Mouse (Mus musculus): ENCODE measurements around the gene Alpk3. TPM values are rescaled to one million over a fixed set of nuclear protein-coding genes. Genes with fewer than 3 reads are reported as not detected.
A peak's percentile ranks its signal among the peaks of the same experiment; 100 is the strongest.

The Alpk3 gene
- polyA plus RNA-seq, 1 experiment from 2014 or later = 0.55 TPM

DNA sequence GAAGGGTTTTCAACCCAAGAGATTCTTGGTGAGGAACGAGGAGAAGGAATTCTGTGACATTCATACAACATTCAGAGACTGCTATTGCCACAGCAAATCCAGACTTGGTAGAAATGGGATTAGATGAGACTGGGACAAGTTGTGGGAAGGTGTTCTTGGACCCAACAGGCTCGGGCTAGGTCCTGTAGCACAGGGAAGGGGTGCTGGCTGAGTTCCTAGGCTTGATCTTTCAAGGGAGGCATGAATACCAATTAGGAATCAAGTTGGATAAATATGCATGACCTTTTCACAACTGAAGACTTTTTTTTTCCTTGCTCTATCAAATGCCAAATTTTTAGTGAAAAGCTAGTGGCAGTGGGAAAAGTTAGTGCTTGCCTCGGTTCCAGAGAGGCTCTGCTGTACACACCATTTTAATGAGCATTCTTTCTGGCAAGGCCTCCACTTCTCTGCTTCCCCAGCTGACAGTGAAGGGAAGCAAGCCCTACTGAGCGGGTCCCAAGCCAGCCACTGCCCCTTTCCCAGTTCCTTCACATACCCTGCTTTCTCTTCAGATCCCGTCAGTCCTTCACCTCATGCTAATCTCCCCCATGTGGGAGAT is 14.3 kb upstream of the Alpk3 start:
- Histone ChIP-seq H3K4me1 (ENCODE audit: control insufficient read depth, insufficient read depth, low read length) (no peaks in the 10 kb centered on the region), H3K4me3 (ENCODE audit: low read depth, low read length) (no peak overlapping the region), H3K9me3 (ENCODE audit: control insufficient read depth, low read depth, low read length) (no peaks in the 10 kb centered on the region), H3K9ac (replicated peaks; ENCODE audit: low read depth, low read length) (no peak overlapping the region), H3K27ac (ENCODE audit: low read length) (no peak overlapping the region), H3K27me3 (ENCODE audit: control insufficient read depth, insufficient read depth, low read length) (no peaks in the 10 kb centered on the region), H3K4me2 (replicated peaks; ENCODE audit: low read depth, low read length) (no peak overlapping the region), H3K36me3 (ENCODE audit: control insufficient read depth, insufficient read depth, low read length) (peaks cover 57% of the 10 kb centered on the region)
- 82% methylated on average over 5 of the region's 5 CpGs for WGBS
- no peak for ATAC-seq (ENCODE audit: insufficient number of reproducible peaks, insufficient read depth, low FRiP score, low read depth)

DNA sequence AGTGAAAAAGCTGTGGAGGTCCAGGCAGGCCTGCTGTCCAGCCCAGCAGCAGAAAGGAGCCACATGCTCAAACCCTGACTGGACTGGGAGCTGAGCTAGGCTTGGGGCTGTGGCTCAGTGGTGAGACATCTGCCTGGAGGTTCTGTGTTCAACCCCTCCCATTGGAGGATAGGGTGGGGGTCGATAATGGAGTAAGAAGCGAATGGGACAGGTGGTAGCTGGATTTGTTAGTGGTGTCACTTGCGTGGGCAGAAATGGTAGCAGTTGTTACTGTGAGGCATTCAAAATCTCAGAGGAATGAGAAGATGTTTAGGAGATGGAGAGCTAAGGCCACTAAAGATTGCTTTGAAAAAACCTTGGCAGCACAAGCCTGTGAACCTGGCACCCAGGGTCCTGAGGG is 9.6 kb upstream of the Alpk3 start:
- Histone ChIP-seq H3K4me1 (ENCODE audit: control insufficient read depth, insufficient read depth, low read length) (no peaks in the 10 kb centered on the region), H3K9ac (replicated peaks; ENCODE audit: low read depth, low read length) (no peak overlapping the region), H3K4me2 (replicated peaks; ENCODE audit: low read depth, low read length) (no peak overlapping the region), H3K9me3 (ENCODE audit: control insufficient read depth, low read depth, low read length) (no peaks in the 10 kb centered on the region), H3K27ac (ENCODE audit: low read length) (no peak overlapping the region), H3K4me3 (ENCODE audit: low read depth, low read length) (no peak overlapping the region), H3K27me3 (ENCODE audit: control insufficient read depth, insufficient read depth, low read length) (no peaks in the 10 kb centered on the region), H3K36me3 (ENCODE audit: control insufficient read depth, insufficient read depth, low read length) (peaks cover 18% of the 10 kb centered on the region)
- 82% methylated on average over 3 of the region's 3 CpGs for WGBS
- no peak; the same call in 1 of the 2 replicates for ATAC-seq (ENCODE audit: insufficient number of reproducible peaks, insufficient read depth, low FRiP score, low read depth)

DNA sequence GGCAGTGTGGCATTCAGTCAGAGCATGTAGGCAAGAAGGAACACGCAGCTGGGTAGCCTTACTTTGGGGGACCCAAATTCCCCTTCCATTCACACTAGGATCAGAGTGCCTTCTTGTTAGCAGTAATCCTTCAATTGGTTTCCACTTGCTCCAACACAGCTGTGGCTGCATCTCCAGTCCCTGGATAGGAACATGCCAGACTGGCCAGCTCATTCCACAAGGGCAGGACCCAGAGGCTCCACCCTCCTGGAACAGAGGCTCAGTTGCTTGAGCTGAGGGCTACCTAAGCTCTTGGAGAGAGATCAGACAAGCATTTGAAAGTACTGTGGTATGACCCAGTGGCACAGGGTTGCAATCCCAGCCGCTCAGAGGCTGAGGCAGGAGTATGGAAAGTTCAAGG is 8.9 kb upstream of the Alpk3 start:
- H3K27ac ChIP-seq (ENCODE audit: low read length) = no peak overlapping the region
- 76% methylated on average over 2 of the region's 2 CpGs for WGBS
- H3K9me3 ChIP-seq (ENCODE audit: control insufficient read depth, low read depth, low read length) = no peaks in the 10 kb centered on the region
- no peak for ATAC-seq (ENCODE audit: insufficient number of reproducible peaks, insufficient read depth, low FRiP score, low read depth)
- peaks cover 11% of the 10 kb centered on the region for H3K36me3 ChIP-seq (ENCODE audit: control insufficient read depth, insufficient read depth, low read length)
- no peaks in the 10 kb centered on the region for H3K27me3 ChIP-seq (ENCODE audit: control insufficient read depth, insufficient read depth, low read length)
- H3K4me2 ChIP-seq (replicated peaks; ENCODE audit: low read depth, low read length) = no peak overlapping the region
- H3K9ac ChIP-seq (replicated peaks; ENCODE audit: low read depth, low read length) = no peak overlapping the region
- no peak overlapping the region for H3K4me3 ChIP-seq (ENCODE audit: low read depth, low read length)
- H3K4me1 ChIP-seq (ENCODE audit: control insufficient read depth, insufficient read depth, low read length) = no peaks in the 10 kb centered on the region

DNA sequence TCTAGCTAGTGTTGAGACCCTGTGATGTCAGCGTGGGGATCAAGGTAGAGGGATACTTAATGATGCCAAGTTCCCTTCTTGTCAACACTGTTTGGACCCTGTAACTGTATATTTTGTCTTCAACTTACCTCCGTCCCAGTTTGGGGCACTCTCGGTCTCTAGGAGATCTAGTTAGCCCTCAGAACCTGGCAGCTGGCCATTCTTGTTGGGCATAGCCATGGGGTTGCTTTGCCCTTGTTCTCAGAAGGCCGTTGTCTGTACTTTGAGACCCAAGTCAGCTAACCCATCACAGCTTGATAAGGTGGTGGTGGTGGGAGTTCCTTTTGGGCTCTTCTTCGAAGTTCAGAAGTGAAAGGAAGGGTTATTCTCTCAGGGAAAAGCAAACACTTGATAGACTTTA is 7.4 kb upstream of the Alpk3 start:
- Histone ChIP-seq H3K4me2 (replicated peaks; ENCODE audit: low read depth, low read length) (no peak overlapping the region), H3K4me3 (ENCODE audit: low read depth, low read length) (no peak overlapping the region), H3K27me3 (ENCODE audit: control insufficient read depth, insufficient read depth, low read length) (no peaks in the 10 kb centered on the region), H3K36me3 (ENCODE audit: control insufficient read depth, insufficient read depth, low read length) (no peaks in the 10 kb centered on the region), H3K27ac (ENCODE audit: low read length) (no peak overlapping the region), H3K4me1 (ENCODE audit: control insufficient read depth, insufficient read depth, low read length) (no peaks in the 10 kb centered on the region), H3K9ac (replicated peaks; ENCODE audit: low read depth, low read length) (no peak overlapping the region), H3K9me3 (ENCODE audit: control insufficient read depth, low read depth, low read length) (no peaks in the 10 kb centered on the region)
- WGBS = 83% methylated on average over 5 of the region's 5 CpGs
- ATAC-seq (ENCODE audit: insufficient number of reproducible peaks, insufficient read depth, low FRiP score, low read depth) = no peak

GRCm38 (mm10) chr7:81055709-81056370 is 1.6 kb upstream of the Alpk3 start:
- H3K4me3 ChIP-seq (ENCODE audit: low read depth, low read length) = no peak overlapping the region
- no peak for ATAC-seq (ENCODE audit: insufficient number of reproducible peaks, insufficient read depth, low FRiP score, low read depth)
- peaks cover 17% of the 10 kb centered on the region for H3K4me1 ChIP-seq (ENCODE audit: control insufficient read depth, insufficient read depth, low read length)
- no peak overlapping the region for H3K4me2 ChIP-seq (replicated peaks; ENCODE audit: low read depth, low read length)
- 56% methylated on average over 11 of the region's 11 CpGs for WGBS
- no peak overlapping the region for H3K27ac ChIP-seq (ENCODE audit: low read length)
- no peak overlapping the region for H3K9ac ChIP-seq (replicated peaks; ENCODE audit: low read depth, low read length)
- H3K36me3 ChIP-seq (ENCODE audit: control insufficient read depth, insufficient read depth, low read length) = no peaks in the 10 kb centered on the region
- no peaks in the 10 kb centered on the region for H3K9me3 ChIP-seq (ENCODE audit: control insufficient read depth, low read depth, low read length)
- no peaks in the 10 kb centered on the region for H3K27me3 ChIP-seq (ENCODE audit: control insufficient read depth, insufficient read depth, low read length)

DNA sequence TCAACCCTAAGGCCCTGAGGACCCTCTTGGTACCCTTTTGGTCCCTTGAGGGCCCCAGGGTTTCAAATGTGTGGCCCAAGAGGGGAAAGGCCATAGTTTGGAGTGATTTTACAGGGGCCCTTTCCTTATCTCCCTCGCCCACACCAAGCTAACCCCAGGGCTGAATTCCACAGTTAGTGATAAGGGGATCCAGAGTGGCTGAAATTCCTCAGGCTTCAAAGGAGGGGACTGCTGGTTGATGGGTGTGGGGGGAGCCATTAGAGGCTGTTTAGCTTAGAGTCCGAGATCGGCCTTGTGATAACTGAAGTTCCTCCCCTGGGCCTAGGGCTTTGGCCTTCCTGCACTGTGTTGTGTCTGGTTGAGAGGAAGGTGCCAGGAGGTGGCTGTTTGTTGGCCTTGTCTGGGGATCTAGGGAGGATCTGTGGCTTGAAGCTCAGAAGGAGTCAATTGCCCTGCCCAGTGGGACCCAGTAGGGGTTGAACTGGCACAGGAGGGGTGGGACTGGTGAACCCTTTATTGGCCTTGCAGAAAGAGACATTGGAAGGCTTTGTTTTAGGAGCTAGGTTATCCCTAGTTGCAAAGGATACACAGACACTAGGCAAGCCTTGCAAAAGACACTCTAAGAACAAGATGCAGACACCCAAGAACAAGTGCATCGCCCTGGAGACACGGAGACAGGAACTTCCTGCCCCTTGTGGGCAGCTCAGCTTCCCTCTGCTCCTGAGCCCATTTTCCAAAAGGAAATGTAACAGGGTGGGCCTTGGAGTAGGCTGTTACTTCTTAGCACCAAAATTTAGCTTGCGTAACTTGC is 706 bp downstream of the Alpk3 start:
- Histone ChIP-seq H3K27ac (ENCODE audit: low read length) (peak overlapping the region; percentile 7; the same call in 1 of the 2 replicates), H3K9ac (replicated peaks; ENCODE audit: low read depth, low read length) (no peak overlapping the region), H3K36me3 (ENCODE audit: control insufficient read depth, insufficient read depth, low read length) (no peaks in the 10 kb centered on the region), H3K4me2 (replicated peaks; ENCODE audit: low read depth, low read length) (no peak overlapping the region), H3K4me3 (ENCODE audit: low read depth, low read length) (no peak overlapping the region), H3K4me1 (ENCODE audit: control insufficient read depth, insufficient read depth, low read length) (peaks cover 17% of the 10 kb centered on the region), H3K27me3 (ENCODE audit: control insufficient read depth, insufficient read depth, low read length) (no peaks in the 10 kb centered on the region), H3K9me3 (ENCODE audit: control insufficient read depth, low read depth, low read length) (no peaks in the 10 kb centered on the region)
- peak; percentile 75; the same call in 1 of the 2 replicates for ATAC-seq (ENCODE audit: insufficient number of reproducible peaks, insufficient read depth, low FRiP score, low read depth)
- WGBS = 54% methylated on average over 6 of the region's 6 CpGs

- Histone ChIP-seq H3K4me2 (replicated peaks; ENCODE audit: low read depth, low read length) (no peak overlapping the region), H3K36me3 (ENCODE audit: control insufficient read depth, insufficient read depth, low read length) (no peaks in the 10 kb centered on the region), H3K4me1 (ENCODE audit: control insufficient read depth, insufficient read depth, low read length) (peaks cover 17% of the 10 kb centered on the region), H3K9me3 (ENCODE audit: control insufficient read depth, low read depth, low read length) (no peaks in the 10 kb centered on the region), H3K9ac (replicated peaks; ENCODE audit: low read depth, low read length) (no peak overlapping the region), H3K27me3 (ENCODE audit: control insufficient read depth, insufficient read depth, low read length) (no peaks in the 10 kb centered on the region), H3K27ac (ENCODE audit: low read length) (peak overlapping the region; percentile 7; the same call in 1 of the 2 replicates), H3K4me3 (ENCODE audit: low read depth, low read length) (no peak overlapping the region)
- 30% methylated on average over 9 of the region's 9 CpGs for WGBS
- no peak for ATAC-seq (ENCODE audit: insufficient number of reproducible peaks, insufficient read depth, low FRiP score, low read depth)
These were observed 1.3 kb downstream of the Alpk3 start for GRCm38 (mm10) chr7:81058712-81059154.

GRCm38 (mm10) chr7:81059388-81059787 is 2.0 kb downstream of the Alpk3 start:
- no peak overlapping the region for H3K4me3 ChIP-seq (ENCODE audit: low read depth, low read length)
- H3K27me3 ChIP-seq (ENCODE audit: control insufficient read depth, insufficient read depth, low read length) = no peaks in the 10 kb centered on the region
- H3K4me1 ChIP-seq (ENCODE audit: control insufficient read depth, insufficient read depth, low read length) = peaks cover 17% of the 10 kb centered on the region
- no peak overlapping the region for H3K4me2 ChIP-seq (replicated peaks; ENCODE audit: low read depth, low read length)
- H3K9me3 ChIP-seq (ENCODE audit: control insufficient read depth, low read depth, low read length) = no peaks in the 10 kb centered on the region
- H3K36me3 ChIP-seq (ENCODE audit: control insufficient read depth, insufficient read depth, low read length) = no peaks in the 10 kb centered on the region
- ATAC-seq (ENCODE audit: insufficient number of reproducible peaks, insufficient read depth, low FRiP score, low read depth) = no peak
- 69% methylated on average over 5 of the region's 5 CpGs for WGBS
- H3K27ac ChIP-seq (ENCODE audit: low read length) = no peak overlapping the region
- no peak overlapping the region for H3K9ac ChIP-seq (replicated peaks; ENCODE audit: low read depth, low read length)
